Mouse (Mus musculus): Measurements from ENCODE around the gene Tmem126b. TPM values are rescaled to one million over a fixed set of nuclear protein-coding genes. Genes with fewer than 3 reads are reported as not detected.

The Tmem126b gene
- polyA plus RNA-seq, 1 experiment from 2014 or later: 18.9 TPM

GRCm38 (mm10) chr7:90461441-90461840 lies 14.4 kb downstream of the Tmem126b start:
- no peaks in the 10 kb centered on the region for H3K36me3 ChIP-seq (ENCODE audit: control insufficient read depth, insufficient read depth, low read length)
- no peaks in the 10 kb centered on the region for H3K27me3 ChIP-seq (ENCODE audit: control insufficient read depth, insufficient read depth, low read length)
- no peak for ATAC-seq (ENCODE audit: low FRiP score, low TSS enrichment)
- no peak overlapping the region for H3K9ac ChIP-seq (ENCODE audit: low read length)
- H3K27ac ChIP-seq (replicated peaks): no peak overlapping the region
- no peaks in the 10 kb centered on the region for H3K9me3 ChIP-seq (ENCODE audit: control insufficient read depth, low read length)
- peaks cover under 1% of the 10 kb centered on the region; the same call in 1 of the 2 replicates for H3K4me1 ChIP-seq (replicated peaks; ENCODE audit: control insufficient read depth, insufficient read depth)
- no peak for TF ChIP-seq CTCF (IDR thresholded peaks at IDR 0.05; ENCODE audit: low read depth)
- DNase-seq (ENCODE audit: low spot score): no peak
- WGBS: 96% methylated on average over 5 of the region's 5 CpGs
- no peak overlapping the region for H3K4me2 ChIP-seq (replicated peaks; ENCODE audit: low read depth)
- H3K4me3 ChIP-seq (ENCODE audit: low read depth, low read length): no peak overlapping the region

GRCm38 (mm10) chr7:90460930-90461329 lies 14.9 kb downstream of the Tmem126b start:
- 20% methylated on average over 14 of the region's 14 CpGs for WGBS
- Histone ChIP-seq H3K9me3 (ENCODE audit: control insufficient read depth, low read length) (no peaks in the 10 kb centered on the region), H3K36me3 (ENCODE audit: control insufficient read depth, insufficient read depth, low read length) (no peaks in the 10 kb centered on the region), H3K4me2 (replicated peaks; ENCODE audit: low read depth) (no peak overlapping the region; the same call in 1 of the 2 replicates), H3K27ac (replicated peaks) (no peak overlapping the region), H3K27me3 (ENCODE audit: control insufficient read depth, insufficient read depth, low read length) (no peaks in the 10 kb centered on the region), H3K4me1 (replicated peaks; ENCODE audit: control insufficient read depth, insufficient read depth) (peaks cover 2% of the 10 kb centered on the region; the same call in 1 of the 2 replicates), H3K9ac (ENCODE audit: low read length) (peak overlapping the region; percentile 23; the same call in 1 of the 2 replicates), H3K4me3 (ENCODE audit: low read depth, low read length) (no peak overlapping the region)
- TF ChIP-seq EP300 (optimal IDR thresholded peaks at IDR 0.05): no peak
- TF ChIP-seq CTCF (IDR thresholded peaks at IDR 0.05; ENCODE audit: low read depth): peak; percentile 62
- DNase-seq (ENCODE audit: low spot score) (peak; percentile 55), ATAC-seq (ENCODE audit: low FRiP score, low TSS enrichment) (0 out of 2 replicates have a peak, but pooled peaks have one; percentile 26)

GRCm38 (mm10) chr7:90460330-90460729 lies 15.5 kb downstream of the Tmem126b start:
- TF ChIP-seq CTCF (IDR thresholded peaks at IDR 0.05; ENCODE audit: low read depth): no peak
- TF ChIP-seq EP300 (optimal IDR thresholded peaks at IDR 0.05): no peak
- peaks cover 2% of the 10 kb centered on the region; the same call in 1 of the 2 replicates for H3K4me1 ChIP-seq (replicated peaks; ENCODE audit: control insufficient read depth, insufficient read depth)
- DNase-seq (ENCODE audit: low spot score) (no peak), ATAC-seq (ENCODE audit: low FRiP score, low TSS enrichment) (no peak)
- no peaks in the 10 kb centered on the region for H3K9me3 ChIP-seq (ENCODE audit: control insufficient read depth, low read length)
- 53% methylated on average over 10 of the region's 10 CpGs for WGBS
- H3K27ac ChIP-seq (replicated peaks): no peak overlapping the region
- no peak overlapping the region for H3K4me2 ChIP-seq (replicated peaks; ENCODE audit: low read depth)
- H3K4me3 ChIP-seq (ENCODE audit: low read depth, low read length): no peak overlapping the region
- H3K9ac ChIP-seq (ENCODE audit: low read length): no peak overlapping the region
- H3K36me3 ChIP-seq (ENCODE audit: control insufficient read depth, insufficient read depth, low read length): no peaks in the 10 kb centered on the region
- H3K27me3 ChIP-seq (ENCODE audit: control insufficient read depth, insufficient read depth, low read length): no peaks in the 10 kb centered on the region

- Histone ChIP-seq H3K27me3 (ENCODE audit: control insufficient read depth, insufficient read depth, low read length) (no peaks in the 10 kb centered on the region), H3K4me1 (replicated peaks; ENCODE audit: control insufficient read depth, insufficient read depth) (peaks cover 2% of the 10 kb centered on the region; the same call in 1 of the 2 replicates), H3K36me3 (ENCODE audit: control insufficient read depth, insufficient read depth, low read length) (0 out of 2 replicates have a peak, but pooled peaks cover 5% of the 10 kb centered on the region), H3K4me2 (replicated peaks; ENCODE audit: low read depth) (peak overlapping the region; percentile 69), H3K9me3 (ENCODE audit: control insufficient read depth, low read length) (no peaks in the 10 kb centered on the region), H3K27ac (replicated peaks) (peak overlapping the region; percentile 78), H3K4me3 (ENCODE audit: low read depth, low read length) (peak overlapping the region; percentile 81), H3K9ac (ENCODE audit: low read length) (peak overlapping the region; percentile 79)
- WGBS: 6% methylated on average over 10 of the region's 10 CpGs
- no peak for TF ChIP-seq EP300 (optimal IDR thresholded peaks at IDR 0.05)
- TF ChIP-seq CTCF (IDR thresholded peaks at IDR 0.05; ENCODE audit: low read depth): peak; percentile 47
- ATAC-seq (ENCODE audit: low FRiP score, low TSS enrichment) (peak; percentile 25; the same call in 1 of the 2 replicates), DNase-seq (ENCODE audit: low spot score) (no peak)
Observed at GRCm38 (mm10) chr7:90457517-90457916, 18.3 kb downstream of the Tmem126b start.

- Histone ChIP-seq H3K9ac (ENCODE audit: low read length) (peak within 1 kb of the TSS; percentile 79), H3K9me3 (ENCODE audit: control insufficient read depth, low read length) (no peaks in the 10 kb centered on the region), H3K27ac (replicated peaks) (peak within 1 kb of the TSS; percentile 87), H3K27me3 (ENCODE audit: control insufficient read depth, insufficient read depth, low read length) (no peaks in the 10 kb centered on the region), H3K4me1 (replicated peaks; ENCODE audit: control insufficient read depth, insufficient read depth) (peaks cover 2% of the 10 kb centered on the region; the same call in 1 of the 2 replicates), H3K4me3 (ENCODE audit: low read depth, low read length) (peak within 1 kb of the TSS; percentile 81), H3K36me3 (ENCODE audit: control insufficient read depth, insufficient read depth, low read length) (0 out of 2 replicates have a peak, but pooled peaks cover 5% of the 10 kb centered on the region), H3K4me2 (replicated peaks; ENCODE audit: low read depth) (peak within 1 kb of the TSS; percentile 69)
- TF ChIP-seq EP300 (optimal IDR thresholded peaks at IDR 0.05): no peak
- peak; percentile 52 for TF ChIP-seq CTCF (IDR thresholded peaks at IDR 0.05; ENCODE audit: low read depth)
- ATAC-seq (ENCODE audit: low FRiP score, low TSS enrichment) (peak; percentile 97), DNase-seq (ENCODE audit: low spot score) (peak; percentile 87)
- under 1% methylated on average over 41 of the region's 41 CpGs for WGBS
Observed at GRCm38 (mm10) chr7:90456845-90457468, 18.8 kb downstream of the Tmem126b start, which contains the start of gene Tmem126a. Gene Tmem126a, minus strand, starts transcription at chr7:90457229.
